Mouse (Mus musculus): ENCODE data around the gene Ddx39b.

DNA sequence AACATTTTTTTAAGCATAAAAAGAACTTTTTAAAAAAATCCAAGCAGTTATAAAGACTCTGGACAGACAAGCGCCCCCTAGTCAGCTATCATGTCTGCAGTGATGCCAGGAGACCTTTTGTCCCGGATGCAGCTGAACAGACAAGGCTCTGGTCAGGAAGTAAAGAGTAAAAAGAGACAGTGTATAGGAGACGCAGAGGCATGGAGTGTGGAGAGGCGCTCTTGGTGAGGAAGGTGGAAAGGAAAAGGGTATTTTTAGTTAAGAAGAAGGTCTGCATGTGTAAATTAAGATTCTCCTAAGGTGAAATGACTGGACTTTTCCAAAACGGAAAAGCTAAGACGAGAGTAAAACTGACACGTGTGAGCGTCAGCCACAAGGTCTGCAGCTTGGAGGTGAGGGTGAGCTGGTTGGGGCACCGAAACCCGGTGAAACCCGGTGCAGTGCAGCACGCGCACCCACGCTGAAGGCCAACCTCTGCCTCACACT is 14.9 kb upstream of the Ddx39b start:
- TF ChIP-seq CTCF (IDR thresholded peaks at IDR 0.05; ENCODE audit: extremely low read depth, insufficient read length, insufficient replicate concordance, low read depth, low read length) (no peak), POLR2A (IDR thresholded peaks at IDR 0.05; ENCODE audit: low read depth, low read length) (no peak)
